Mouse (Mus musculus) heart, embryonic 15.5 days (tissue): ENCODE data around the gene Arhgap27. TPM values are rescaled to one million over a fixed set of nuclear protein-coding genes. Genes with fewer than 3 reads are reported as not detected.

Source experiments
- ATAC-seq: fragments of 200-750 bp; cut with Nextera tagmentation; replicated peaks from 2 replicates; pipeline ENCODE4 v1.8.0; 2017; ENCODE audit warnings: low read depth, moderate TSS enrichment; ENCODE audit not compliant: insufficient number of reproducible peaks, insufficient read depth, low FRiP score
- H3K27ac ChIP-seq: fragments of 300-500 bp; sonication (generic); 2 replicates; pipeline ENCODE4 v1.5.1; 2015; ENCODE audit warnings: mild to moderate bottlenecking, inconsistent platforms
- H3K27me3 ChIP-seq: fragments of 300-500 bp; sonication (generic); 2 replicates; pipeline ENCODE4 v1.6.1; 2015; ENCODE audit warnings: inconsistent platforms
- H3K36me3 ChIP-seq: fragments of 300-500 bp; sonication (generic); 2 replicates; pipeline ENCODE4 v1.6.1; 2015; ENCODE audit warnings: mild to moderate bottlenecking, inconsistent platforms
- H3K4me1 ChIP-seq: fragments of 300-500 bp; sonication (generic); replicated peaks from 2 replicates; pipeline ENCODE4 v1.6.1; 2015; ENCODE audit warnings: inconsistent platforms
- H3K4me2 ChIP-seq: fragments of 300-500 bp; sonication (generic); 2 replicates; pipeline ENCODE4 v1.6.1; 2015; ENCODE audit warnings: inconsistent platforms, mild to moderate bottlenecking, moderate library complexity
- H3K4me3 ChIP-seq: fragments of 300-500 bp; sonication (generic); 2 replicates; pipeline ENCODE4 v1.5.1; 2015; ENCODE audit warnings: mild to moderate bottlenecking, inconsistent platforms
- H3K9ac ChIP-seq: fragments of 300-500 bp; sonication (generic); 2 replicates; pipeline ENCODE4 v1.6.1; 2015; ENCODE audit warnings: mild to moderate bottlenecking, inconsistent platforms
- H3K9me3 ChIP-seq: fragments of 300-500 bp; sonication (generic); replicated peaks from 2 replicates; pipeline ENCODE4 v1.6.1; 2016; ENCODE audit warnings: inconsistent platforms
- WGBS: fragments of 180-500 bp; shearing (Covaris S2); methylation state at CpG from one replicate; pipeline ENCODE4 v1.1.7; 2015; ENCODE audit warnings: mixed read lengths; 5-methylcytosine and 5-hydroxymethylcytosine counted together
- polyA plus RNA-seq: library from polyadenylated mRNA; unstranded; fragments of >200 nt; fragmentation: Nextera tagmentation; extraction: Ambion mirVana; gene quantifications from 2 replicates; pipeline ENCODE4 v1.2.1, GENCODE M21; 2015

Arhgap27 gene
- polyA plus RNA-seq, 1 experiment from 2014 or later: 5.4 TPM

DNA sequence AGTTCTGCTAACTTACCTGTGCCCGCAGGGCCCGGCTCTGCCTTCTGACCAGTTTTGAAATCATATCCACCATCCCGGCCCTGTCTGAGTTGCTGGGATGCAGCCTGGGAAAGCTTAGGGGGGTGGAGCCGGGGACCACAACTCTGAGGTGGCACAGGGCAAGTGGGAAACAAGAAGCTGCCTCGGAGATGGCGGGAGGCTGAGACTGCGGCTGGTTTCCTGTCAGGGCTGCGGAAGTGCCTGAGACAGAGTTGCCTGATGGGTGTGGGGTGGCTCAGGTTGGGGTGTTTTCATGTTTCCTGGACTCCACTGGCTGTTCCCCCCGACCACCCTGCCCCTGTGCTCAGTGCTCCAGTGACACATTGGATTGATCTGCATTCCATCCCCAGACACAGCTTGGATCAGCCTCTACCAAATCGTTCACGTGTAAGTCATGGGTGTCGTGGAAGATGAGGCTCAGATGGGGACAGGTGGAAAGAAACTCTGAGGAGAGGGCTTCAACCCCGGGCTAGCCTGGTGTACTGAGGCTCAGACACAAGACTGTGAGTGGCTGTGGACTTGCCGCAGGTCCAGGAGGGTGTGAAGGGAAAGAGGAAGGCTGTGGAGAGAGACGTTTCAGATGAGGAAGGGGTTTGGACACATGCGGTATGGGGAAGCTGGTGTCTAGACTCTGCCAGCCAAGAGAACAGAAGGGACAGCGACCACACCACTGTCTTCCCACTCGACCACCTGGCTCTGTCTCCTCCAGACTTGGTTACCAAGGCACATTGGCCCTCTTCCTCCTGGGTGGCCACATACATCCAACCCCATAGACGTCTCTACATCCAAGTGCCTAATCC lies 18.8 kb downstream of the Arhgap27 start:
- no peak overlapping the region for H3K9ac ChIP-seq
- no peaks in the 10 kb centered on the region for H3K9me3 ChIP-seq
- no peak overlapping the region for H3K27ac ChIP-seq
- WGBS: 68% methylated on average over 19 of the region's 19 CpGs
- H3K4me1 ChIP-seq: peaks cover 35% of the 10 kb centered on the region
- H3K4me3 ChIP-seq: peak overlapping the region; percentile 13; the same call in 1 of the 2 replicates
- ATAC-seq: no peak; the same call in 1 of the 2 replicates
- H3K27me3 ChIP-seq: no peaks in the 10 kb centered on the region; the same call in 1 of the 2 replicates
- H3K36me3 ChIP-seq: no peaks in the 10 kb centered on the region
- peak overlapping the region; percentile 21; the same call in 1 of the 2 replicates for H3K4me2 ChIP-seq

DNA sequence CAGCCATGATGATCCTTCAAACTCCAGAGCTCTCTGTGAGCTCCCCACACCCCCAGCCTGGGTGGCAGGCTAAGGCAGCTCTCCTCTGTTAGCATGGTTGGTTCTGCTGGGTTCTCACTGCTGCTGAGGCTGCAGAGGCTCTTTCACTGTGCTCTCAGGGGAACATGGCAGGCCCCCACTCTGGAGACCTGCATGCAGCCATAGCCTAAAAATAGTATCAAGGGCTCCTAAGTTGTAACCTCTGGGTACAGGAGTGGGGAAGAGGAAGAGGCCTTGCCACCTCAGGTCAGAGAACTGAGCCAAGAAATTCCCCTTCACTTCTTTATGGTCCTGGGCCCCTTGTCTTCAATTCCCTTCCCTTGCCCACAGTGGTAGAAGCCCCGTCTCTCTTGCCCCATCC lies 19.6 kb downstream of the Arhgap27 start:
- Histone ChIP-seq H3K27ac (no peak overlapping the region), H3K36me3 (no peaks in the 10 kb centered on the region), H3K4me1 (peaks cover 38% of the 10 kb centered on the region), H3K4me3 (peak overlapping the region; percentile 13; the same call in 1 of the 2 replicates), H3K9ac (no peak overlapping the region), H3K27me3 (no peaks in the 10 kb centered on the region; the same call in 1 of the 2 replicates), H3K4me2 (peak overlapping the region; percentile 11; the same call in 1 of the 2 replicates), H3K9me3 (no peaks in the 10 kb centered on the region)
- no peak for ATAC-seq
- 50% methylated on average over 1 of the region's 1 CpGs for WGBS

DNA sequence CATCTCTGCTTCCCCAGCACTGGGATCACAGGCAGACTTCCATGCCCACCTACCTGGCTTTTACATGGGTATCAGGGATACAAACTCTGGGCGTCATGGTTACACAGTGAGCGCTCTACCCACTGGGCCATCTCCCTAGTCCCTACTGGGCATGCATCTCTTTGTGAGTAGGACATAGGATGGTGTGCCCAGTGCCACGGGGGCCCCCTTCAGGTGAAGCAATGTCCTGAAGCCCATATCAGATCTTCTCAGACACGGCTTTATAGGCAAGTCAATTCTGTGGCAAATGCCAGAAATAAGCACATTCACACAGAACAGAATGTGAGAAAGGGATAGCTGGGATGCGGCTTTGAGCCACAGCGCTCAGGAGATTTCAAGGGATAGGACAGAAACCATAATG lies 20.4 kb downstream of the Arhgap27 start:
- ATAC-seq: no peak
- no peak overlapping the region for H3K4me3 ChIP-seq
- peaks cover 38% of the 10 kb centered on the region for H3K4me1 ChIP-seq
- 0 out of 2 replicates have a peak overlapping the region, but pooled peaks have one; percentile 11 for H3K4me2 ChIP-seq
- H3K9ac ChIP-seq: no peak overlapping the region
- H3K9me3 ChIP-seq: no peaks in the 10 kb centered on the region
- no peaks in the 10 kb centered on the region for H3K36me3 ChIP-seq
- H3K27me3 ChIP-seq: no peaks in the 10 kb centered on the region; the same call in 1 of the 2 replicates
- 83% methylated on average over 6 of the region's 6 CpGs for WGBS
- H3K27ac ChIP-seq: no peak overlapping the region

DNA sequence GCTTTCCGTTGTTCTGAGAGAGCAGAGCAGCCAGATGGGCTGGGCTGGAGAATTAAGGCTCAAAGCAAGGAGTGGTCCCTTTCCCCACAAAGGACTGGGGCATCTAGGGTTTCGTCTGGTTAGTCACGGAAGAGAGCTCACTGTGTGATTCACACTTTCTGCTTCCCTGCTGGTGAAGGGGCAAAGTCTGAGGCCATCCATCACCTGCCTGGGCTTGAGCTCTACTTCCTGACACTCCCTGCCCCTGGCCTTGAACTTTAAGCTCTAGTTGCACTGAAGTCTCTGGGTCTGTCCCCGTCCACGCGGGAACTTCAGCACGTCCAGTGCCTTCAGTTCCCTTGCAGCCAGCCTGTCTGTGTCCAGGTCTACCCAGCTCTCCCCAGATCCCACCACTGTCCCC lies 22.8 kb downstream of the Arhgap27 start:
- 52% methylated on average over 7 of the region's 7 CpGs for WGBS
- Histone ChIP-seq H3K4me2 (no peak overlapping the region), H3K4me1 (peaks cover 26% of the 10 kb centered on the region), H3K27me3 (no peaks in the 10 kb centered on the region; the same call in 1 of the 2 replicates), H3K9ac (no peak overlapping the region), H3K4me3 (no peak overlapping the region), H3K36me3 (no peaks in the 10 kb centered on the region), H3K9me3 (no peaks in the 10 kb centered on the region), H3K27ac (no peak overlapping the region)
- no peak for ATAC-seq

GRCm38 (mm10) chr11:103340130-103340529 lies 23.4 kb downstream of the Arhgap27 start:
- Histone ChIP-seq H3K9me3 (no peaks in the 10 kb centered on the region), H3K4me1 (peaks cover 22% of the 10 kb centered on the region), H3K27me3 (no peaks in the 10 kb centered on the region; the same call in 1 of the 2 replicates), H3K4me3 (0 out of 2 replicates have a peak overlapping the region, but pooled peaks have one; percentile 9), H3K9ac (no peak overlapping the region), H3K4me2 (peak overlapping the region; percentile 42), H3K27ac (no peak overlapping the region), H3K36me3 (no peaks in the 10 kb centered on the region)
- WGBS: 65% methylated on average over 19 of the region's 19 CpGs
- no peak for ATAC-seq

- no peaks in the 10 kb centered on the region for H3K36me3 ChIP-seq
- no peak; the same call in 1 of the 2 replicates for ATAC-seq
- H3K9ac ChIP-seq: no peak overlapping the region
- H3K4me2 ChIP-seq: peak overlapping the region; percentile 42
- H3K4me1 ChIP-seq: peaks cover 22% of the 10 kb centered on the region
- no peaks in the 10 kb centered on the region for H3K9me3 ChIP-seq
- no peak overlapping the region for H3K27ac ChIP-seq
- 0 out of 2 replicates have a peak overlapping the region, but pooled peaks have one; percentile 9 for H3K4me3 ChIP-seq
- WGBS: 53% methylated on average over 18 of the region's 19 CpGs
- H3K27me3 ChIP-seq: no peaks in the 10 kb centered on the region; the same call in 1 of the 2 replicates
Observed at GRCm38 (mm10) chr11:103339414-103340119, 23.9 kb downstream of the Arhgap27 start.

- H3K4me2 ChIP-seq: no peak overlapping the region
- WGBS: 94% methylated on average over 6 of the region's 6 CpGs
- H3K9ac ChIP-seq: no peak overlapping the region
- H3K36me3 ChIP-seq: no peaks in the 10 kb centered on the region
- H3K4me1 ChIP-seq: peaks cover 18% of the 10 kb centered on the region
- ATAC-seq: no peak
- H3K27ac ChIP-seq: no peak overlapping the region
- no peaks in the 10 kb centered on the region for H3K9me3 ChIP-seq
- no peak overlapping the region for H3K4me3 ChIP-seq
- peaks cover 5% of the 10 kb centered on the region for H3K27me3 ChIP-seq
Observed at GRCm38 (mm10) chr11:103338671-103339070, 24.8 kb downstream of the Arhgap27 start.

GRCm38 (mm10) chr11:103338119-103338518 lies 25.4 kb downstream of the Arhgap27 start:
- 85% methylated on average over 7 of the region's 7 CpGs for WGBS
- H3K36me3 ChIP-seq: no peaks in the 10 kb centered on the region
- no peak for ATAC-seq
- H3K27me3 ChIP-seq: peaks cover 9% of the 10 kb centered on the region
- H3K9ac ChIP-seq: no peak overlapping the region
- H3K9me3 ChIP-seq: no peaks in the 10 kb centered on the region
- H3K4me2 ChIP-seq: no peak overlapping the region
- H3K4me3 ChIP-seq: no peak overlapping the region
- H3K4me1 ChIP-seq: peaks cover 18% of the 10 kb centered on the region
- H3K27ac ChIP-seq: no peak overlapping the region

GRCm38 (mm10) chr11:103337180-103337579 lies 26.3 kb downstream of the Arhgap27 start:
- ATAC-seq: no peak
- H3K4me1 ChIP-seq: peaks cover 24% of the 10 kb centered on the region
- no peaks in the 10 kb centered on the region for H3K36me3 ChIP-seq
- H3K4me2 ChIP-seq: no peak overlapping the region
- H3K27ac ChIP-seq: no peak overlapping the region
- H3K4me3 ChIP-seq: no peak overlapping the region
- 77% methylated on average over 2 of the region's 2 CpGs for WGBS
- H3K27me3 ChIP-seq: peaks cover 14% of the 10 kb centered on the region
- no peaks in the 10 kb centered on the region for H3K9me3 ChIP-seq
- H3K9ac ChIP-seq: no peak overlapping the region

GRCm38 (mm10) chr11:103335561-103335960 lies 27.9 kb downstream of the Arhgap27 start:
- peaks cover 14% of the 10 kb centered on the region for H3K27me3 ChIP-seq
- H3K9me3 ChIP-seq: no peaks in the 10 kb centered on the region
- 79% methylated on average over 5 of the region's 5 CpGs for WGBS
- no peak overlapping the region for H3K4me2 ChIP-seq
- H3K27ac ChIP-seq: no peak overlapping the region
- peaks cover 25% of the 10 kb centered on the region for H3K4me1 ChIP-seq
- ATAC-seq: no peak
- H3K9ac ChIP-seq: no peak overlapping the region
- no peak overlapping the region for H3K4me3 ChIP-seq
- H3K36me3 ChIP-seq: no peaks in the 10 kb centered on the region

GRCm38 (mm10) chr11:103334925-103335324 lies 28.6 kb downstream of the Arhgap27 start:
- peaks cover 14% of the 10 kb centered on the region for H3K27me3 ChIP-seq
- no peak for ATAC-seq

More at GRCm38 (mm10) chr11:103334925-103335324, 28.6 kb downstream of the Arhgap27 start:
- Histone ChIP-seq H3K4me3 (no peak overlapping the region), H3K9ac (no peak overlapping the region), H3K36me3 (no peaks in the 10 kb centered on the region), H3K9me3 (no peaks in the 10 kb centered on the region), H3K27ac (no peak overlapping the region), H3K4me1 (peaks cover 23% of the 10 kb centered on the region), H3K4me2 (no peak overlapping the region)
- WGBS: 84% methylated on average over 9 of the region's 9 CpGs
